Mouse (Mus musculus) E14TG2a.4 (cell line): ENCODE data around the gene Mlxip.

Source experiments
- CTCF ChIP-seq: conservative IDR thresholded peaks from 2 replicates; pipeline ENCODE4 v1.5.1; 2014; ENCODE audit warnings: low read length
- NANOG ChIP-seq: IDR thresholded peaks from 2 replicates; pipeline ENCODE4 v1.6.1; 2014; ENCODE audit warnings: borderline replicate concordance, low read length, mixed read lengths
- POU5F1 ChIP-seq: IDR thresholded peaks from 2 replicates; pipeline ENCODE4 v1.6.1; 2014; ENCODE audit warnings: low read length, borderline replicate concordance

DNA sequence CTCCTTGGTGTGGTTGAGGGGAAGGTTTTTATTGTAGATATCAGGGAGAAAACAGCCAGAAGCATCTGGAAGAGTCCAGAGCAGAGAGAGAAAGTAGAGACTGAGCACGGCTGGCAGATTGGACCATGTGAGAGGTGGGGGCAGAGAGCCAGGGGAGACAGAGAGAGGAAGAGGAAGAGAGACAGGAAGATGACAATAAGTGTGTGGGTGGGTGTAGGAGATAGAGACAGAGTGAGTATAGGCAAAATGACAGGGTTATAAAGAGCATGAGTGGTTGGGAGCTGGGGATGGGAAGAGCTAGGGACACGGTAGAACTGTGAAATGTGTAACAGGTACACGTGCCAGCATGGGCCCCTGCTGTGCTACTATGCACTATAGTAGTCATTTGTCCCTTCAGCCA lies 6.1 kb upstream of the Mlxip start:
- TF ChIP-seq CTCF (no peak), POU5F1 (no peak), NANOG (no peak)
